Mouse (Mus musculus): ENCODE measurements around the gene Prdm13.

Prdm13 gene

GRCm38 (mm10) chr4:21685595-21686091 is at the start of gene Prdm13:
TSS of gene Prdm13 (minus strand) at chr4:21685963.
- DNase-seq (ENCODE audit: low spot score) = no peak

GRCm38 (mm10) chr4:21727615-21728165 is 41.9 kb upstream of the Prdm13 start, which contains the start of gene Ccnc:
TSS of gene Ccnc (plus strand) at chr4:21727701.
- peak; percentile 92 for DNase-seq (ENCODE audit: low spot score)

- DNase-seq (ENCODE audit: low spot score) = peak; percentile 41
Measured at GRCm38 (mm10) chr4:21726912-21727614, 41.3 kb upstream of the Prdm13 start.

- no peak for DNase-seq (ENCODE audit: low spot score)
Measured at GRCm38 (mm10) chr4:21722752-21723334, 37.1 kb upstream of the Prdm13 start.

- peak; percentile 89 for DNase-seq (ENCODE audit: low spot score)
Measured at GRCm38 (mm10) chr4:21712147-21712546, 26.4 kb upstream of the Prdm13 start.

GRCm38 (mm10) chr4:21705046-21705445 is 19.3 kb upstream of the Prdm13 start:
- no peak for DNase-seq (ENCODE audit: low spot score)

- no peak for DNase-seq (ENCODE audit: low spot score)
Measured at GRCm38 (mm10) chr4:21695638-21696254, 10.0 kb upstream of the Prdm13 start.

GRCm38 (mm10) chr4:21690221-21690620 is 4.5 kb upstream of the Prdm13 start:
- no peak for DNase-seq (ENCODE audit: low spot score)

GRCm38 (mm10) chr4:21689492-21689941 is 3.8 kb upstream of the Prdm13 start:
- DNase-seq (ENCODE audit: low spot score) = no peak

GRCm38 (mm10) chr4:21688703-21689200 is 3.0 kb upstream of the Prdm13 start:
- DNase-seq (ENCODE audit: low spot score) = peak; percentile 62

GRCm38 (mm10) chr4:21687783-21688702 is 2.3 kb upstream of the Prdm13 start:
- DNase-seq (ENCODE audit: low spot score) = no peak

- DNase-seq (ENCODE audit: low spot score) = no peak
Measured at GRCm38 (mm10) chr4:21686934-21687333, 1.2 kb upstream of the Prdm13 start.

GRCm38 (mm10) chr4:21686416-21686815 is 653 bp upstream of the Prdm13 start:
- no peak for DNase-seq (ENCODE audit: low spot score)

- no peak for DNase-seq (ENCODE audit: low spot score)
Measured at GRCm38 (mm10) chr4:21684341-21684970, 1.3 kb downstream of the Prdm13 start.

- no peak for DNase-seq (ENCODE audit: low spot score)
Measured at GRCm38 (mm10) chr4:21682421-21683150, 3.2 kb downstream of the Prdm13 start.

- no peak for DNase-seq (ENCODE audit: low spot score)
Measured at GRCm38 (mm10) chr4:21680971-21681370, 4.8 kb downstream of the Prdm13 start.

- DNase-seq (ENCODE audit: low spot score) = no peak
Measured at GRCm38 (mm10) chr4:21679624-21680480, 5.9 kb downstream of the Prdm13 start.

- DNase-seq (ENCODE audit: low spot score) = peak; percentile 54
Measured at GRCm38 (mm10) chr4:21678975-21679623, 6.7 kb downstream of the Prdm13 start.
